Mouse (Mus musculus): Measurements from ENCODE around the gene Parp12.

GRCm38 (mm10) chr6:39112701-39113100, 5.4 kb downstream of the Parp12 start:
- TF ChIP-seq CTCF (IDR thresholded peaks at IDR 0.05; ENCODE audit: extremely low read depth, insufficient read depth, insufficient read length, insufficient replicate concordance) (no peak), POLR2A (IDR thresholded peaks at IDR 0.05; ENCODE audit: low read depth, low read length) (no peak)

All from spleen, adult 2 months (tissue).